Mouse (Mus musculus): ENCODE measurements around the gene Vps4a.

DNA sequence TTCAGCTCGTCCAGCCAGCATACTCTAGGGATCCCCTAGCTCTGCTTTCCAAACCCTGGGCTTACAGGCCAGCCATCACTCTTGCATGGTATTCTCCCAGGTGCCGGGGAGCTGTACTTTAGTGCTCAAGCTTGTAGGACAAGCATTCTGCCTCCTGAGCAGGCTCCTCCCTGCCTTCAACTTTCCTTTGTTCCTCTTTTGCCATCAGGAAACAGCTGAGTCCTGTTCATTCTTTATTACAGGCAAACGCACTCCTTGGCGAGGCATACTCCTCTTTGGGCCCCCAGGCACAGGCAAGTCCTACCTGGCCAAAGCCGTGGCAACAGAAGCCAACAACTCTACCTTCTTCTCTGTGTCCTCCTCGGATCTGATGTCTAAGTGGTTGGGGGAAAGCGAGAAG is 9.6 kb downstream of the Vps4a start:
- no peak for TF ChIP-seq CTCF (IDR thresholded peaks at IDR 0.05)
- TF ChIP-seq EP300 (IDR thresholded peaks at IDR 0.05): no peak

Data from lung, postnatal 0 days (tissue).